Mouse (Mus musculus): ENCODE results near the gene Cbx5.

DNA sequence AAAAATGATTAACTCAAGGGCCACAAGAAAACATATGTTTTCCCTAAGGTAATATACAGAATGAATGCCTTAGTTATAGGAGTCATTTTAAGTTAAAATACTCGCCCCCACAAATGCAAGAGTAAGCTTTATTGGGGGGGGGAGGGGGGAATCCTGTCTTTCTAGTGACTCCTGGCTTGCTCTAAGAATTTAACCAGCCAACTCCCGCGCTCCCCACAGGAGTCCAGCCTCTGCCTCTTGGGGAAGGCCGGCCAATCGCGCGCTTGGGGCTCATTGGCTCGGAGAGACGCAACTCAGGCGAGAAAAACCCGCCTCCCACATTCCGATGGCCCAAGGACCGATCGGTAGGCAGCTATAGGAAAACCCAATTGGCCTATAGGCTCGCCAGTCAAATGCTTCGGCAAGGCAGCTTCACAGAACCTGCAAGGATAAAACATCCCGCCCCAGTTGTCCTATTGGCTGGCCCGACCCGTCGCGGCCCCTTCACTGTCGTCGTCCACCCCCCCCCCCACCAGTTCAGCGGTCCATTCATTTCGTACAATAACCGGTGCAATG lies 409 bp downstream of the Cbx5 start:
- TF ChIP-seq CTCF (IDR thresholded peaks at IDR 0.05; ENCODE audit: borderline replicate concordance, control insufficient read depth, extremely low read depth, insufficient read depth, low read length, poor library complexity): peak; percentile 27; the same call in 1 of the 2 replicates
- no peak for TF ChIP-seq POLR2A (IDR thresholded peaks at IDR 0.05; ENCODE audit: control insufficient read depth, extremely low read depth, insufficient read depth, low read length, poor library complexity)
